Mouse (Mus musculus) thymus, postnatal 4 days (tissue): ENCODE results near the gene Gm49321.

Experiments
- DNase-seq: peaks from one replicate; pipeline ENCODE4 v3.0.0; 2021

The Gm49321 gene

GRCm38 (mm10) chr12:74014739-74015270 lies 77.4 kb downstream of the Gm49321 start:
- DNase-seq, result peak; percentile 81

DNA sequence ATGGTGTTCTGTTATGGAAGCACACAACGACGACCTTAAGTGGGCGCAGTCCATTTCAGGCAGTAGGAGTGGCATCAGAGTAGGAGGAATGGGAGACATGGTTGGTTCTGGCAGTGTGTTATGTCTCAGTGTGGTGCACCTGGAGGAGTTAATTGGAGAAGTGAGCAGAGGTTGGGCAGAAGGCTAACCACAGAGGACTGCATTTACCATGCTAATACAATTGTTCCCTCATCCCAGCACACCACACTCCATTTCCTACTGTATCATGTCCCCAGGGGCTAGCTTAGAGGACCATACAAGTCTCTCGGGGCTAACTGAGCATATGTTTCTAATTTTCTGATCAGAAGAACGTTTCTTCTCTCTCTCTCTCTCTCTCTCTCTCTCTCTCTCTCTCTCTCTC lies 78.0 kb downstream of the Gm49321 start:
- DNase-seq, result no peak
